Mouse (Mus musculus) embryonic facial prominence, embryonic 13.5 days (tissue): ENCODE measurements around the gene Donson. TPM values are rescaled to one million over a fixed set of nuclear protein-coding genes. Genes with fewer than 3 reads are reported as not detected.

Experiments used
- ATAC-seq: fragments of 200-750 bp; cut with Nextera tagmentation; 2 replicates; pipeline ENCODE4 v1.8.0; 2017; ENCODE audit warnings: low read depth; ENCODE audit not compliant: insufficient number of reproducible peaks, insufficient read depth, low FRiP score, low TSS enrichment
- H3K27ac ChIP-seq: fragments of 300-500 bp; sonication (generic); 2 replicates; pipeline ENCODE4 v1.5.1; 2015; ENCODE audit warnings: moderate library complexity, mild to moderate bottlenecking, inconsistent platforms
- H3K27me3 ChIP-seq: fragments of 300-500 bp; sonication (generic); 2 replicates; pipeline ENCODE4 v1.6.1; 2015; ENCODE audit warnings: mild to moderate bottlenecking, inconsistent platforms
- H3K36me3 ChIP-seq: fragments of 300-500 bp; sonication (generic); 2 replicates; pipeline ENCODE4 v1.6.1; 2015; ENCODE audit warnings: mild to moderate bottlenecking, inconsistent platforms
- H3K4me1 ChIP-seq: fragments of 300-500 bp; sonication (generic); 2 replicates; pipeline ENCODE4 v1.6.1; 2015; ENCODE audit warnings: inconsistent platforms
- H3K4me2 ChIP-seq: fragments of 300-500 bp; sonication (generic); 2 replicates; pipeline ENCODE4 v1.6.1; 2015; ENCODE audit warnings: moderate library complexity, mild to moderate bottlenecking, inconsistent platforms
- H3K4me3 ChIP-seq: fragments of 300-500 bp; sonication (generic); 2 replicates; pipeline ENCODE4 v1.5.1; 2015; ENCODE audit warnings: mild to moderate bottlenecking, inconsistent platforms
- H3K9ac ChIP-seq: fragments of 300-500 bp; sonication (generic); 2 replicates; pipeline ENCODE4 v1.6.1; 2015; ENCODE audit warnings: mild to moderate bottlenecking, inconsistent platforms
- H3K9me3 ChIP-seq: fragments of 300-500 bp; sonication (generic); 2 replicates; pipeline ENCODE4 v1.6.1; 2016; ENCODE audit warnings: inconsistent platforms
- WGBS: fragments of 180-500 bp; shearing (Covaris S2); methylation state at CpG from one replicate; pipeline ENCODE4 v1.1.7; 2015; ENCODE audit warnings: mixed read lengths; 5-methylcytosine and 5-hydroxymethylcytosine counted together
- polyA plus RNA-seq: library from polyadenylated mRNA; unstranded; fragments of >200 nt; fragmentation: Nextera tagmentation; extraction: Ambion mirVana; gene quantifications from 2 replicates; pipeline ENCODE4 v1.2.1, GENCODE M21; 2015

The Donson gene
- polyA plus RNA-seq, 1 experiment from 2014 or later = 21.8 TPM

DNA sequence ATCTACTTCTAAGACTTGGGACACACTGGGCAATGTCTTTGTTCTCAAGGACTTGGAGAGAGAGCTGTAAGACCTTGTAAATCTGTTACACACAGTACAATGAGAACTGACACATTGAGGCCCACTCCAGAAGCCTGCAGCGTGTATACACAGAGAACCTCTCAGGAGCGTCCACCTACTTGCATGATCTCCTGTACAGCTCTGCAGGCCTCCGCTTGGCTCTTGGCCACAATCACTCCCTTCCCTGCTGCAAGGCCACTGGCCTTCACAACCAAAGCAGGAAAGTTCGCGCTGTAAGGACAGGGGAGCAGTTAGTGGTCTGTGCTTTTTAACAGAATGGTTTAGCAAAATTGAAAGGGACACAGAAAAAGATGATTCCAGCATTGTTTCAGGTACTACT is 49.4 kb downstream of the Donson start:
- H3K27me3 ChIP-seq = no peaks in the 10 kb centered on the region

DNA sequence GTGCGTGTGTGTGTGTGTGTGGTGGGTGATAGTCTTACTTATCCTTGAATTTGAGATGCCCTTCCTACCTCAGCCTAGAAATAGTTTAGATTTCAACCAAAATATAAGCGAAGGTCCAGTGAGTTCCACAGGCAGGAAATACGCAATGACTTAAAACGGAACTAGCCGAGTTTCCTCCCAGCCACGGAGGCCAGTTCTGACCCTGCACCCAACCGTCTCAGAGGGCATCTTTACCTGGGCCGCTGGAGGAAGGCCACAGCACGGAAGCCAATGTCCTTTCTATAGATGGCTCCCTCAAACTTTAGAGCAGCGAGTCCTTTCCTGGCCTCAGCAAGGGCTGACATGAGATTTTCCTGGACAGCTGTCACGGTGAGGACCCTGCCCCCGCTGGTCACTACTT is 54.9 kb downstream of the Donson start:
- H3K4me1 ChIP-seq = no peaks in the 10 kb centered on the region
- H3K4me3 ChIP-seq = no peak overlapping the region
- H3K4me2 ChIP-seq = no peak overlapping the region
- 86% methylated on average over 12 of the region's 12 CpGs for WGBS
- H3K9ac ChIP-seq = no peak overlapping the region
- no peak overlapping the region for H3K27ac ChIP-seq
- peaks cover 95% of the 10 kb centered on the region for H3K36me3 ChIP-seq
- ATAC-seq = no peak
- no peaks in the 10 kb centered on the region for H3K9me3 ChIP-seq
- no peaks in the 10 kb centered on the region for H3K27me3 ChIP-seq

More for the DNA sequence above, 49.4 kb downstream of the Donson start:
- Histone ChIP-seq H3K4me1 (no peaks in the 10 kb centered on the region), H3K9me3 (no peaks in the 10 kb centered on the region), H3K9ac (no peak overlapping the region), H3K4me2 (no peak overlapping the region), H3K36me3 (peaks cover 86% of the 10 kb centered on the region), H3K4me3 (no peak overlapping the region), H3K27ac (no peak overlapping the region)
- ATAC-seq = no peak
- WGBS = 89% methylated on average over 5 of the region's 5 CpGs

DNA sequence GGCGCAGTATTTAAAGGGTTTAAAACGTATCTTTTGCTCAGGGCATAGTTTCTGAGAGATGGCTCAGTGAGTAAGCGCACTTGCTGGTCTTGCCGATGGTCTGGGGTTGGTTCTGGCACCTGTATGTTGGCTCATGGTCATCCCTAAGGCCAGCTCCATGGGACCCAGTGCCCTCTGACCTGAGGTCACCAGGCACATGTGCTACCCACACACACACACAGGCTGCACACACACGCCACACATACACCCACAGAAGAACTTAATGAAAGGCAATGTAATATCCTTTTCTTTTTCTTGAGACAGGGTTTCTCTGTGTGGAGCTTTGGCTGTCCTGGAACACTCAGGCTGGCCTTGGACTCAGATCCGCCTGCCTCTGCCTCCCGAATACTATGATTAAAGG is 55.6 kb downstream of the Donson start:
- H3K9me3 ChIP-seq = no peaks in the 10 kb centered on the region
- 93% methylated on average over 7 of the region's 7 CpGs for WGBS
- no peaks in the 10 kb centered on the region for H3K27me3 ChIP-seq
- H3K4me3 ChIP-seq = no peak overlapping the region
- H3K9ac ChIP-seq = no peak overlapping the region
- no peak overlapping the region for H3K27ac ChIP-seq
- H3K36me3 ChIP-seq = peaks cover 95% of the 10 kb centered on the region
- no peak for ATAC-seq
- H3K4me2 ChIP-seq = no peak overlapping the region
- H3K4me1 ChIP-seq = no peaks in the 10 kb centered on the region

DNA sequence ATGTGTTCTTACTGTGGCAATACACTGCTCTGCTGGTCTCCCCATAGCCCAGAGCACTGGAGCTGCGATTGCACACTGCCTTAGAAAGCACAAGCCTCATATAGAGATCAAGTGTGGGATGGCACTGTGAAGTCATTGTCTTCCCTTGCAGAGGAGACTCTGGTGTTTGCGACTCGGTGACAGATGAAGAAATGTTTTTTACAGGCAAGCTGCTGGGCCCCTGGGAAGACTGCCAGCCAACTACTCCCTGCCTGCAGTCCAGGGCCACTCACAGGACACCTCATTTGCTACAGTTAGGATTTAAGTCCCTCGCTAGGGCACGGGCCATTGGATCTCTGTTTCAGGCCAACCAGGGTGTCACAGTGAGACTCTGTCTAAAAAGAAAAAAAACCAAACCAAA is 56.1 kb downstream of the Donson start:
- Histone ChIP-seq H3K4me2 (no peak overlapping the region), H3K4me3 (no peak overlapping the region), H3K27me3 (no peaks in the 10 kb centered on the region), H3K27ac (no peak overlapping the region), H3K9ac (no peak overlapping the region), H3K36me3 (peaks cover 95% of the 10 kb centered on the region), H3K4me1 (no peaks in the 10 kb centered on the region), H3K9me3 (no peaks in the 10 kb centered on the region)
- WGBS = 85% methylated on average over 5 of the region's 5 CpGs
- ATAC-seq = no peak

DNA sequence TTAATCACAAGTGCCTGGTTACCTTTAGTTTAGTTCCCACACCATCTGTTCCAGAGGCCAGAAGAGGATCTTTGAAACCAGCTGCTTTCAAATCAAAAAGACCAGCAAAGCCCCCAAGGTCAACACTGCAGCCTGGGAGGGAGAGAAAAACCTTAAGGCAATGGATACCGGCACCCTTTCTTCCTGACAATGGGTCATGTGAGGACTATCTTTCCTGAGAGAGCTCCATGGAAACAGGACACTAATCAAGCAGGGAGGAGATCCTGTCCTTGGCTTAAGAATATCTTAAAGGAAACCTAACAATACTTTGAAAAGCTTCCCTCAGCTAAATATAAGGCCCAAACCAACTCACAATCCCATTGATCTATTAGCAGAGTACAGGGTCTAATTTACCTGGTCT is 58.0 kb downstream of the Donson start:
- no peak overlapping the region for H3K9ac ChIP-seq
- no peaks in the 10 kb centered on the region for H3K9me3 ChIP-seq
- no peak for ATAC-seq
- H3K27ac ChIP-seq = no peak overlapping the region
- H3K36me3 ChIP-seq = peaks cover 93% of the 10 kb centered on the region
- no peaks in the 10 kb centered on the region for H3K4me1 ChIP-seq
- no peak overlapping the region for H3K4me3 ChIP-seq
- H3K4me2 ChIP-seq = no peak overlapping the region
- WGBS = 57% methylated on average over 1 of the region's 1 CpGs
- H3K27me3 ChIP-seq = no peaks in the 10 kb centered on the region

DNA sequence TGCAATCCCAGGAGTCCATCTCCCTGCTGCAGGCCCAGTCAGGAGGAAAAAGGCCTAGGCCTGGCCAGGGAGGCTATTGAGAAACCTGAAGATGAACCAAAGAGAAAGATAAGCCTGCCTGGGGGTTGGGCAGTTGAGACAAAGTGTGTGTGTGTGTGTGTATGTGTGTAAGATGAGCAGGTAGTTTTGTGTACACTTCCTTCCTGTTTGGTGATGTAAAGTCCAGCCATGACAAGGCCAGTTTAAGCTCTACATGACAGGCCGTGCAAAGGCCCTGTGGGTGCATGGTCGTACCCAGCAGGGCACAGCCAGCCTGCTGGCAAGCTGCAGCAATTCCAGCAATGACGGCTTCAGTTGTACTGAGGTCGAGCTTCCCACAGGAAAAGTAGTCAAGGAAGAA is 58.8 kb downstream of the Donson start:
- Histone ChIP-seq H3K9ac (no peak overlapping the region), H3K4me1 (no peaks in the 10 kb centered on the region), H3K36me3 (peaks cover 93% of the 10 kb centered on the region), H3K9me3 (no peaks in the 10 kb centered on the region), H3K27me3 (no peaks in the 10 kb centered on the region), H3K27ac (no peak overlapping the region), H3K4me2 (no peak overlapping the region), H3K4me3 (no peak overlapping the region)
- no peak for ATAC-seq
- 96% methylated on average over 4 of the region's 4 CpGs for WGBS

DNA sequence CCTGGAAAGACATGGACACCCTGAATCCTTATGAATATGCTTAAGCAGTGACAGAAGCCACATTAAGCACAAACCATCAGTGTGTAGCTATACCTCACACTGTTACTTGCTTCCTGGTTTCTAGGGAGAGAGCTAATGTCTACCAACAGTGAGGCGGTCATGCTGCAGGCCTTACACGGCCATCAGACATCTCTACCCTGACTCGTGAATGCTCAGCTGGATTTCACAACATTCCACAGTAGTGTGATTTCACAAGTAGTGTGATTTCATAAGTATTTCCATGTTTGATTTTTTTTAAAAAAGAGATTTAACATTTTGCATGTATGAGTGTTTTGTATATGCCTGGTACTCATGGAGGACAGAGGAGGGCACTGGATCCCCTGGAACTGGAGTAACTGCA is 59.9 kb downstream of the Donson start:
- H3K4me3 ChIP-seq = no peak overlapping the region
- no peaks in the 10 kb centered on the region for H3K9me3 ChIP-seq
- no peak for ATAC-seq
- 90% methylated on average over 3 of the region's 3 CpGs for WGBS
- no peaks in the 10 kb centered on the region for H3K27me3 ChIP-seq
- no peak overlapping the region for H3K27ac ChIP-seq
- no peak overlapping the region for H3K9ac ChIP-seq
- H3K4me1 ChIP-seq = no peaks in the 10 kb centered on the region
- peaks cover 93% of the 10 kb centered on the region for H3K36me3 ChIP-seq
- no peak overlapping the region for H3K4me2 ChIP-seq

DNA sequence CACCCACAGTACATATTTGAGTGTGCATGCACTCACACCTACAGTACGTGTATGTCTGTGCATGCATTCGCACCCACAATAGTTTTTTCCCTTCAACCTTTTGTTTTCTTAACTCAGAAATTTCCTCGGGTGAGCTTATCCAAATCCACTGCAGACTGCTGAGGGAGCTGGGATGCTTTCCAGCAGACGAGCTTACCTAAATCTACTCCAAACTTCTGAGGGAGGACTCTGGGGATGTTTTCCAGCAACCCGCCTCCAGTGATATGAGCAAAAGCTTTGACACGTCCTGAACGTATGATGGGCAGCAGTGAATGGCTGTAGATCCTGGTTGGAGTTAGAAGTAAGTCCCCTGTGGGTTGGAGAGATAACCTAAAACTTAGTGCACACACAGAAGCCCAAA is 60.7 kb downstream of the Donson start:
- Histone ChIP-seq H3K27me3 (no peaks in the 10 kb centered on the region), H3K36me3 (peaks cover 95% of the 10 kb centered on the region), H3K4me2 (no peak overlapping the region), H3K9ac (no peak overlapping the region), H3K4me1 (no peaks in the 10 kb centered on the region), H3K4me3 (no peak overlapping the region), H3K27ac (no peak overlapping the region), H3K9me3 (no peaks in the 10 kb centered on the region)
- WGBS = 86% methylated on average over 7 of the region's 7 CpGs
- no peak for ATAC-seq

Other genes starting within 250 kb of the Donson start
- 62.6 and 63.0 TPM in 2 replicates for gene Ifnar1, start 203.5 kb downstream of the Donson start, polyA plus RNA-seq
- 48.3 and 57.5 TPM in 2 replicates for gene Ifngr2, start 141.7 kb downstream of the Donson start, polyA plus RNA-seq
- gene Tmem50b, start 91.0 kb downstream of the Donson start, polyA plus RNA-seq = 30.7 and 36.8 TPM in 2 replicates
- 3.5 and 7.1 TPM in 2 replicates for gene Dnajc28, start 69.7 kb downstream of the Donson start, polyA plus RNA-seq
- gene Gart, start 41.8 kb downstream of the Donson start, polyA plus RNA-seq = 110 and 111 TPM in 2 replicates
- 164 and 172 TPM in 2 replicates for gene Son, start 41.3 kb downstream of the Donson start, polyA plus RNA-seq
- gene Cryzl1, start 40.2 kb upstream of the Donson start, polyA plus RNA-seq = 70.7 and 75.9 TPM in 2 replicates
- 29.6 and 30.4 TPM in 2 replicates for gene Itsn1, start 40.5 kb upstream of the Donson start, polyA plus RNA-seq